ENCODE assay signal across 11 mouse cellular contexts in genomic region chr4:136807448-136808009, GRCm38 (mm10). TPM values are rescaled to one million over a fixed set of nuclear protein-coding genes. Genes with fewer than 3 reads are reported as not detected.
DNase-seq lines count a peak whose midpoint lies in the region; ATAC-seq lines count a peak whose summit lies in the region.
"Had no signal": no experiment of that assay in that cellular context is flagged by ENCODE, and none has a peak within 500 bp of the region (broad histone marks: within the 10 kb centered on the region; RNA-seq: fewer than 3 reads in every experiment).

No protein-coding gene starts in this region.

- no peak overlapping the region for H3K27ac ChIP-seq in forebrain, embryonic 11.5 days (ENCODE audit: low read depth, low read length)
- peak overlapping the region; percentile 67 for H3K27ac ChIP-seq in midbrain, embryonic 10.5 days (replicated peaks)
- H3K27ac ChIP-seq in intestine, embryonic 15.5 days = no peak overlapping the region
- H3K27ac ChIP-seq: liver, embryonic 15.5 days had no signal

- H3K4me1 ChIP-seq in forebrain, embryonic 11.5 days (replicated peaks; ENCODE audit: control insufficient read depth, insufficient read depth, low read length) = peaks cover 31% of the 10 kb centered on the region
- H3K4me1 ChIP-seq in midbrain, embryonic 10.5 days = peaks cover 100% of the 10 kb centered on the region
- peaks cover 45% of the 10 kb centered on the region for H3K4me1 ChIP-seq in intestine, embryonic 15.5 days (replicated peaks)
- H3K4me1 ChIP-seq: liver, embryonic 15.5 days had no signal

- no peaks in the 10 kb centered on the region for H3K27me3 ChIP-seq in forebrain, embryonic 11.5 days (ENCODE audit: control insufficient read depth, insufficient read depth, low read length)
- no peaks in the 10 kb centered on the region for H3K27me3 ChIP-seq in midbrain, embryonic 10.5 days (ENCODE audit: low read depth, poor library complexity, severe bottlenecking)
- H3K27me3 ChIP-seq in intestine, embryonic 15.5 days (replicated peaks) = no peaks in the 10 kb centered on the region
- H3K27me3 ChIP-seq: liver, embryonic 15.5 days had no signal

- peak; percentile 47 for DNase-seq in thymus, postnatal 4 days
- DNase-seq in thymus, postnatal 10 days (ENCODE audit: low spot score in 2 of 2) = no peak
- DNase-seq in forebrain, embryonic 11.5 days (ENCODE audit: low spot score) = no peak
- peak; percentile 44 for DNase-seq in midbrain, embryonic 10.5 days (ENCODE audit: low spot score)
- DNase-seq in gastrocnemius, adult 18-20 months (ENCODE audit: low spot score) = no peak
- no peak for DNase-seq in spleen, postnatal 14 days (ENCODE audit: low spot score in 2 of 2)
- DNase-seq: kidney, postnatal 14 days; thymus, postnatal 14 days had no signal

- 0 out of 2 replicates have a peak, but pooled peaks have one; percentile 22 for ATAC-seq in forebrain, embryonic 11.5 days (replicated peaks; ENCODE audit: low FRiP score)
- ATAC-seq in intestine, embryonic 15.5 days = no peak

- H3K4me2 ChIP-seq in forebrain, embryonic 11.5 days (ENCODE audit: low read depth, low read length, severe bottlenecking) = no peak overlapping the region
- no peak overlapping the region for H3K4me2 ChIP-seq in intestine, embryonic 15.5 days (replicated peaks)
- H3K4me2 ChIP-seq: heart, embryonic 12.5 days; liver, embryonic 15.5 days had no signal

- WGBS in forebrain, embryonic 11.5 days = 55% methylated on average over 11 of the region's 11 CpGs
- WGBS in midbrain, embryonic 10.5 days = 61% methylated on average over 11 of the region's 11 CpGs
- WGBS in intestine, embryonic 15.5 days = 77% methylated on average over 11 of the region's 11 CpGs

- H3K9me3 ChIP-seq in forebrain, embryonic 11.5 days (ENCODE audit: control insufficient read depth, low read length) = no peaks in the 10 kb centered on the region
- H3K9me3 ChIP-seq in midbrain, embryonic 10.5 days (replicated peaks) = no peaks in the 10 kb centered on the region
- no peaks in the 10 kb centered on the region for H3K9me3 ChIP-seq in intestine, embryonic 15.5 days
- H3K9me3 ChIP-seq: heart, embryonic 12.5 days; liver, embryonic 15.5 days had no signal

- H3K36me3 ChIP-seq in forebrain, embryonic 11.5 days (ENCODE audit: control insufficient read depth, insufficient read depth, low read length) = no peaks in the 10 kb centered on the region
- H3K36me3 ChIP-seq in midbrain, embryonic 10.5 days = peaks cover 44% of the 10 kb centered on the region
- H3K36me3 ChIP-seq in intestine, embryonic 15.5 days = no peaks in the 10 kb centered on the region
- H3K36me3 ChIP-seq: heart, embryonic 12.5 days; liver, embryonic 15.5 days had no signal

- H3K4me3 ChIP-seq in forebrain, embryonic 11.5 days (ENCODE audit: low read depth, low read length) = no peak overlapping the region
- H3K4me3 ChIP-seq in midbrain, embryonic 10.5 days = no peak overlapping the region
- H3K4me3 ChIP-seq in intestine, embryonic 15.5 days (replicated peaks) = no peak overlapping the region
- H3K4me3 ChIP-seq: heart, embryonic 12.5 days; liver, embryonic 15.5 days had no signal

- H3K9ac ChIP-seq in forebrain, embryonic 11.5 days (ENCODE audit: low read length) = peak overlapping the region; percentile 21; the same call in 1 of the 2 replicates
- H3K9ac ChIP-seq in intestine, embryonic 15.5 days = no peak overlapping the region
- H3K9ac ChIP-seq: liver, embryonic 15.5 days had no signal

RNA-seq across cellular contexts. Expression of gene Ephb2, which starts 28.3 kb away (rescaled TPM):
- 35.8 and 36.9 TPM in 2 replicates for polyA plus RNA-seq in forebrain, embryonic 11.5 days (2014; fragmentation: Nextera tagmentation; extraction: Ambion mirVana)
- 15.6 and 20.9 TPM in 2 replicates for polyA plus RNA-seq in midbrain, embryonic 10.5 days (2016; fragmentation: Nextera tagmentation; extraction: Ambion mirVana)
- polyA plus RNA-seq in intestine, embryonic 15.5 days (2015; fragmentation: Nextera tagmentation; extraction: Ambion mirVana) = 8.2 and 8.9 TPM in 2 replicates
- under 1 TPM; 0.53 to 0.74 TPM for total RNA-seq in gastrocnemius, adult 18-20 months (2021)

Comparison
In these comparisons a context has a peak if more than half of its experiments do, and no peak if none do; other contexts are left out.
1. DNase-seq: peak in thymus, postnatal 4 days (single experiment) and midbrain, embryonic 10.5 days (single experiment); none in thymus, postnatal 10 days (0 of 2), forebrain, embryonic 11.5 days (single experiment), gastrocnemius, adult 18-20 months (single experiment) and spleen, postnatal 14 days (0 of 2).